Mouse (Mus musculus): ENCODE results near the gene Pcsk1n.

DNA sequence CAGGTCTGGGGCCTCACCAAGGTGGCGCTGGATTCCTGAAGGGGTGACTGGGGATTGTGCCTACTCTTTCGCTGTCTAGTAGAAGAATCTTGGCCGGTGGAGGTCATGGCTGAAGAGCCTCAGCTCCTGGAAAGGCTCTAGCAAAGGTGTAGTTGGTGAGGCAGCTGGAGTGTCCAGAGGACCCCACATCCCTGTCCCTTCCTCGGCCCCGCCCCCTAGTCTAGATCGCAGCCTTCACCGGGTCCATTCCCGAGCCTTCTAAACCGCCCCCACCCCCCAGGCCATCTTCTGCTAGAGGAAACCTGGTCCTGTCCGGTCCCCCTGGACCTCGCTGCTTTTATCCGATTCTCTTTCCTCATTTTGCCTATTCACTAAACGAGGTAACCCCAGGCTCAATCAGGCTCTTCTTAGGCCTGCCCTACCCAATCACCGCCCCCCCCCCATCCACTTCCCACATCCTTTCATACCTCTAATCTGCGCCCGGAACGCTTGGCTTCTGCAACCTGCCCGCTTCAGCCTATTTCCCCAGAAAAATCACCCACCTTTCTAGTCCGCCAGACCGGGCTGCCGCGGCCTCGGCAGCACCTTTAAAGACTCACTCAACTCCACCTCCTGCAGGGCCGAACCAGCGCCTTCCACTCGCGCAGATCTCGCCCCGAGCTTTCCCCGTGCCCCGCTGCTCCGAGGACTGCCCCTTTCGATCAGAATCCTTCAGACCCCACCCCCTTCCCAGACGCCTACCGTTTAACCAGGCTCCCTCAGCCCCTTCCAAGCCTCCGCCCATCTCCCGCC lies 27.7 kb downstream of the Pcsk1n start, which contains the start of gene Hdac6:
- TF ChIP-seq POLR2A (IDR thresholded peaks at IDR 0.05; ENCODE audit: control insufficient read depth, low read depth, low read length) (peak; percentile 53; the same call in 1 of the 2 replicates), CTCF (IDR thresholded peaks at IDR 0.05; ENCODE audit: control insufficient read depth, insufficient read depth, insufficient replicate concordance, low read depth, low read length) (no peak)
